Mouse (Mus musculus) olfactory bulb, adult 2 months (tissue): ENCODE data around the gene Lsm4. TPM values are rescaled to one million over a fixed set of nuclear protein-coding genes. Genes with fewer than 3 reads are reported as not detected.

ENCODE experiments used
- H3K27ac ChIP-seq: fragments of 200-500 bp; 2 replicates; pipeline ENCODE4 v1.5.1; 2012; ENCODE audit warnings: low read depth, low read length; ENCODE audit not compliant: insufficient read depth
- H3K4me1 ChIP-seq: fragments of 200-500 bp; 2 replicates; pipeline ENCODE4 v1.6.1; 2012; ENCODE audit warnings: low read length; ENCODE audit not compliant: control insufficient read depth, insufficient read depth
- H3K4me3 ChIP-seq: fragments of 200-500 bp; 2 replicates; pipeline ENCODE4 v1.5.1; 2012; ENCODE audit warnings: mild to moderate bottlenecking, low read depth, low read length, moderate library complexity; ENCODE audit not compliant: insufficient read depth
- CTCF ChIP-seq: fragments of 200-500 bp; IDR thresholded peaks from 2 replicates; pipeline ENCODE4 v1.5.1; 2012; ENCODE audit warnings: low read depth, mild to moderate bottlenecking, low read length, moderate library complexity; ENCODE audit not compliant: insufficient read depth
- POLR2A ChIP-seq: fragments of 200-500 bp; IDR thresholded peaks from 2 replicates; pipeline ENCODE4 v1.6.1; 2012; ENCODE audit warnings: mild to moderate bottlenecking, low read depth, low read length, moderate library complexity; ENCODE audit not compliant: insufficient read depth
- WGBS: fragments of 180-500 bp; shearing (Covaris S2); methylation state at CpG from one replicate; pipeline ENCODE4 v1.1.7; 2018; 5-methylcytosine and 5-hydroxymethylcytosine counted together
- polyA plus RNA-seq: library from polyadenylated mRNA; stranded (reverse); fragments of >200 nt; gene quantifications from 2 replicates; pipeline ENCODE4 v1.2.4, GENCODE M21; 2012; ENCODE audit warnings: low replicate concordance; ENCODE audit not compliant: missing spikeins, insufficient read depth, insufficient read length

The Lsm4 gene
- polyA plus RNA-seq, 1 experiment = not detected

DNA sequence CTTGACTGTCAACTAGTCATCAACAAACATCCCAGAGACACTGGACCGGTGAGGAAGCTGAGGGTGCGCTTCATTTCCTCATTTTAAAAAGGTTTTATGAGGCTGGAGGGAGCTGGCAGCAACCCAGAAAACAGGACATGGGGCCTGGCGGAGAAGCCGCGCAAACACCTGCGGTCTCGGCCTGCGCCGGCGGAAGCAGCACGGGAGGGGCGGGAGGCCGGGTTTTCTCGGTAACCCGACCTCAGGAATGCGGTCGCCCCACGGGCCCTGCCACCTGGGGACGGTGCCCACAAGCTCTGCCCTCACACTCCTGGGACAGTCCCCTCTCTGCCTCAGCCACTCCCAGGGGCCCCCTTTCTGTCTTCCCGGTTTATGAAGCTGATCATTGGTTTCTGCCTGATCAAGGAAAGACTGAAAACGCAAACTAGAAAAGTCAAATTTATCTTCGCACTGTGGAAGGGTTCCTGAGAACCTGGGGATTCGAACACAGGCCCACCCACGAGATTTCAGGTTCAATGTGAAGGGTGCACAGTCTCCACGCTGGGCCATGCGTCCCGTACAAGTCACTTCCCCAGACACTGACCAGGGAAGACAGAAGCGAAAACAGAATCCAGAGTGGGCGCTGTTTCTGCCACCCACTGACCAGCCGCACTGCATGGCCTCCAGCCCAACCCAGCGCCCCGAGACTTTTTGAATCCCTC, 22.4 kb downstream of the Lsm4 start:
- 63% methylated on average over 32 of the region's 32 CpGs for WGBS
- no peak overlapping the region for H3K27ac ChIP-seq
- H3K4me1 ChIP-seq = peaks cover 29% of the 10 kb centered on the region
- TF ChIP-seq POLR2A (no peak), CTCF (no peak)
- H3K4me3 ChIP-seq = no peak overlapping the region

DNA sequence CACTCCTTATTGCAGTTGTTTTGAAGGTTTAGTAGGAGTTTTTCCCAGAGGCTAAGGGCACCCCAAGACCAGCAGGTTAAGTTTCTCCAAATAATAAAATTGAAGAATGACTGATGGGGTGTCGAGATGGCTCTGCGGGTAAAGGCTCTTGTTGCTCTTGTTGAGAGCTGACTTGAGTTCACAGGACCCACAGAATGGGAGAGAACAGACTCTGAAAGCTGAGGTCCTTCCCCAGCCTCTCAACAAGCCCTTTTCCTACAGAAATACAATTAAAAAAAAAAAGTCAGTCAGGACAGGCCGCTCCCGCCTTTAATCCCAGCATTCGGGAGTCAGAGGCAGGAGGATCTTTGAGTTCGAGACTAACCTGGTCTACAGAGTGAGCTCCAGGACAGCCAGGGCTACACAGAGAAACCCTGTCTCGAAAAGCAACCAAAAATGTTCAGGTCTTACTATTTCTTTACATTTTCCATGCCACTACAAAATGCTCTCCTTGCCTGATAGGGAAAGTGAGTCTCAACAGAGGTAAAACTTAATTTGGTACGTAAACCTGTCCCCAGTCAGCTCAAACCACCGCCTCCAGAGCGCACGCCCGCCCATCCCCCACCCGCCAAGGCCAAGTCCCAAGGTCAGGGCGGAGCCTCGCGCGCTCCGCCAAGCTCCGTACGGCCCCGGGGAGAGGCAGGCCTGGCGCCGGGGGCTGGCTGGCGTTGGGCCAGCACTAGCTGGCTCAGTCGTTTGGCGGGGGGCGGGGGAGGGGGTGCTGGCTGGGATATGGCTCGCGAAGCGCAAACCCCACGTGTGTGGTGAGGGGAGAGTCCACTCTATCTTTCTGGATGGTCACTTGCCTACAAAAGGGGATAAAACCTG, 23.2 kb downstream of the Lsm4 start:
- Histone ChIP-seq H3K27ac (peak overlapping the region; percentile 70), H3K4me3 (peak overlapping the region; percentile 24), H3K4me1 (peaks cover 31% of the 10 kb centered on the region)
- TF ChIP-seq POLR2A (no peak), CTCF (no peak)
- 7% methylated on average over 31 of the region's 31 CpGs for WGBS

DNA sequence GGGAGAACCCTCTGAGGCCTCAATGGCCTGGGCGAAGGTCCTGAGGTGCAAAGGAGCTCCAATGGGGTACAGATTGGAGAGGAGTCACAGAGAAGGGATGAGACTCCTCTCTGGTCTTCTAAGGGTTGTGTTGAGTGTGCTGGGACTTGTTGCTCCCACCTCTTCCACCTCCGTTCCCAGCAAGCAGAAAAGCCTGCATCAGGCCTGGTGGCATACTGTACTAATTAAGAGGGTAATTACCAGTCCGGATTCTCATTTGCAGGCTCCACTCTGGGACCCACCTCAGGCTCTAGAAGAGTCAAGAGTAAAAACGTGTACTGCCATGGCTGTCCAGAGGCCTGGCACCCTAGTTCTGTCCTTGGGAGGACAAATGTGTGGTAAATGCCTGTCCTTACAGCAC, 23.9 kb downstream of the Lsm4 start:
- WGBS = 16% methylated on average over 4 of the region's 4 CpGs
- peak overlapping the region; percentile 47; the same call in 1 of the 2 replicates for H3K27ac ChIP-seq

DNA sequence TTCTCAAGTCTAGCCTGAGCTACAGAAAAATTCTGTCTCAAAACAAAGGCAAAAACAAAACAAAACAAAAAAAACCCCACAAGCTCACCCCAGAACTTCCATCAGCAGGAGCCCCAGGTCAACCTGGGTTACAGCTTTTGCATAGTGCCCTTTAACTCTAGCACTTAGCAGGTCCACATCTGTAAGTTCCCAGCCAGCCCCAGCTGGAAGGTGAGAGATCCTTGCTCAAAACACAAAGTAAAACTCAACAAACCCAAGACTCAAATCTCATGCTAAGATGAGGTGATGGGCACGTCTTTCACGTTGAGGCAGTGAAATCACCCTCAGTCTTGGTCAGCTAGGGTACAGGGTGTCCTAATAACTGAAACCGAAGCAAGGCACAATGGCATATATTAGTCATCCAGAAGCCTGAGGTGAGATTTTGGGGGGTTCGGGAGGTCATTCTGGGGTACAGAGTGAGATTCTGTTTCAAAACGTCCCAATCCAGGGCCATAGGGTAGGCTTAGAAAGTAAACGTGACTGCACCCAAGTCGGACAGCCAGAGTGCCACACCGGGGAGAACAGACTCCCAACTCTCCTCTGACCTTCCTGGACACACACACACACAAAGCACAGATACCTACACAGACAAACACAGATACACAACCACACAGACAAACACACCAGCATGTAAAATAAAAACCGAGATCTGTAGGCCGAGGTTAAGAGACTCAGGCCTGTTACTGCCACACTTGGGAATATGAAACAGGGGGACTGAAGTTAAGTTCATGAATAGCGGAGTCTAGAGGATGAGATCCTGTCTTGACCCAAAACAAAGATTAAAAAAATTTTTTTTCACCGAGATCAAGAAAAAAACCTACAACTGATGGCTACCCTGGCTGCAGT, 24.6 kb downstream of the Lsm4 start:
- TF ChIP-seq CTCF = no peak
- no peak for TF ChIP-seq POLR2A
- Histone ChIP-seq H3K4me3 (peak overlapping the region; percentile 63), H3K27ac (peak overlapping the region; percentile 98), H3K4me1 (peaks cover 26% of the 10 kb centered on the region)
- WGBS = 70% methylated on average over 12 of the region's 12 CpGs

More for the DNA sequence above, 23.9 kb downstream of the Lsm4 start:
- TF ChIP-seq CTCF (no peak), POLR2A (no peak)
- H3K4me3 ChIP-seq = no peak overlapping the region
- peaks cover 27% of the 10 kb centered on the region for H3K4me1 ChIP-seq

DNA sequence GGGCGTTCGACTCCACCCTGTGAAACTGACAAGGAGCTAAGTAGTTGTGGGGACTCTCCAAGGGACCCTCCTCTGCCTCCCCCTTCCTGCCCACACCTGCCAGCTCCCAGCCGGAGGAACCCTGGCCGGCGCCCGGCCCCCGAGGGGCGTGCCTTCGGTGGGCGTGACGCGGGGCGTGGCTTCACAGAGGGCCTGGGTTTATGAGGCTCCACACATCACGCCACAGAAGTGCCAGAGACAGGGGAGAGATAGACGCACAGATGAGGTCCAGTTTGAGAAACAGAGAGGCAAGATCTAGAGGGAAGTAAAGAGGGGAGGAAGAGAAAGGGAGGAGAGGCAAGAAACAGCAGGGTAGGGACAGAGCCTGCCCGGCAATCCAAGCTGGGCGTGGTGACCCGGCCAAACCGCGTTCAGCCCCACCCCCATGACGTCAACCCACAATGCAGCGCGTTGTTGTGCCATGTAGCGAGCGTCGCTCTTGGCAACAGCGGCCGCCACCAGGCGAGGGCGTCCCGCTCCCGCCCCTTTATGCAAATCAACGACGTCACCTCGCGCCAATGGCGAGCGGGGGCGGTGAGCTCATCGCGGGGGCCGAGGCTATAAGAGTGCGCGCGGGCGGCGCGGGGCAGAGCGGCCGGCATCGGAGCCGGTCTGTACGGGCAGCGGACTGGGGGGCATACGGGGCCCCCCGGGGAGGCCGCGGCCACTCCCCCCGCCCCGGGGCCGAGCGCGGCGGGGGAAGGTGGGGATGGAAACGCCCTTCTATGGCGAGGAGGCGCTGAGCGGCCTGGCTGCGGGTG, 25.5 kb downstream of the Lsm4 start, which contains the start of gene Jund:
TSS of gene Jund (plus strand) at position 640 of the 800 bp plus-strand sequence.
- Histone ChIP-seq H3K27ac (peak within 1 kb of the TSS; percentile 98), H3K4me1 (peaks cover 33% of the 10 kb centered on the region), H3K4me3 (peak within 1 kb of the TSS; percentile 81)
- no peak for TF ChIP-seq CTCF
- peak; percentile 100 for TF ChIP-seq POLR2A
- WGBS = 1% methylated on average over 69 of the region's 69 CpGs

DNA sequence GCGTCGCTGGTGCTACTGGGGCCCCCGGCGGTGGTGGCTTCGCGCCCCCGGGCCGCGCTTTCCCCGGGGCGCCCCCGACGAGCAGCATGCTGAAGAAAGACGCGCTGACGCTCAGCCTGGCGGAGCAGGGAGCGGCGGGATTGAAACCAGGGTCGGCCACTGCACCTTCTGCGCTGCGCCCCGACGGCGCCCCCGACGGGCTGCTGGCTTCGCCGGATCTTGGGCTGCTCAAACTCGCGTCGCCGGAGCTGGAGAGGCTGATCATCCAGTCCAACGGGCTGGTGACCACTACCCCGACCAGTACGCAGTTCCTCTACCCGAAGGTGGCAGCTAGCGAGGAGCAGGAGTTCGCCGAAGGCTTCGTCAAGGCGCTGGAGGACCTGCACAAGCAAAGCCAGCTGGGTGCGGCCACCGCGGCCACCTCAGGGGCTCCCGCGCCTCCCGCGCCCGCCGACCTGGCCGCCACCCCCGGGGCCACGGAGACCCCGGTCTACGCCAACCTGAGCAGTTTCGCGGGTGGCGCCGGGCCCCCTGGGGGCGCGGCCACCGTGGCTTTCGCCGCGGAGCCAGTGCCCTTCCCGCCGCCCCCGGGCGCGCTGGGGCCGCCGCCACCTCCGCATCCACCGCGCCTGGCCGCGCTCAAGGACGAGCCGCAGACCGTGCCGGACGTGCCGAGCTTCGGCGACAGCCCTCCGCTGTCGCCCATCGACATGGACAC, 26.2 kb downstream of the Lsm4 start:
- H3K4me3 ChIP-seq = peak overlapping the region; percentile 81
- peak overlapping the region; percentile 95 for H3K27ac ChIP-seq
- no peak; the same call in 1 of the 2 replicates for TF ChIP-seq POLR2A
- 0 out of 2 replicates have a peak, but pooled peaks have one; percentile 8 for TF ChIP-seq CTCF
- under 1% methylated on average over 88 of the region's 89 CpGs for WGBS
- peaks cover 37% of the 10 kb centered on the region for H3K4me1 ChIP-seq

DNA sequence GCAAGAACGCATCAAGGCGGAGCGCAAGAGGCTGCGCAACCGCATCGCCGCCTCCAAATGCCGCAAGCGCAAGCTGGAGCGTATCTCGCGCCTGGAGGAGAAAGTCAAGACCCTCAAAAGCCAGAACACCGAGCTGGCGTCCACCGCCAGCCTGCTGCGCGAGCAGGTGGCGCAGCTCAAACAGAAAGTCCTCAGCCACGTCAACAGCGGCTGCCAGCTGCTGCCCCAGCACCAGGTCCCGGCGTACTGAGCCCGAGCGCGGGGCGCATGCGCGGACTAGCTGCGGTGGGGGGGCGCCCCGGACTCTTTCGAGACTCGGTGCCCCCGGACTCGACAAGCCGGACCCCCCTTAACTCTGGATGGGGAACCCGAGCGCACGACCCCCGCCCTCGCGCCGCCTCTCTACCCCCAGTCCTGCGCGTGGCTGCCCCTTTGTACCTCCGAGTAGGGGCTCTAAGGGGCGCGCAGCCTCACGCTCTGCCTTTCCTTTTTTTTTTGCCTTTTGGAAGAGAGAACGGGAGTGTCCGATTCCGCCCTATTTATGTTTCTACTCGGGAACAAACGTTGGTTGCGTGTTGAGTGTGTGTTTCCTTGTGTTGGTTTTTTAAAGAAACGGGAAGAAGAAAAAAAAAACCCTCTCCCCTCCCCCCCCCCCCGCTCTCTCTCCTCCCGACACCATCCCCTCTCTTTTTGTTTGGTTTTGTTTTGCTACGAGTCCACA, 26.9 kb downstream of the Lsm4 start:
- WGBS = under 1% methylated on average over 59 of the region's 59 CpGs
- Histone ChIP-seq H3K27ac (peak overlapping the region; percentile 95), H3K4me1 (peaks cover 37% of the 10 kb centered on the region), H3K4me3 (peak overlapping the region; percentile 81)
- TF ChIP-seq POLR2A (peak; percentile 83), CTCF (no peak)
